9 mouse cellular contexts compared by ENCODE assay signal in genomic region chr10:128408591-128409535, GRCm38 (mm10). TPM values are rescaled to one million over a fixed set of nuclear protein-coding genes. Genes with fewer than 3 reads are reported as not detected.
DNase-seq lines count a peak whose midpoint lies in the region; ATAC-seq lines count a peak whose summit lies in the region.
"Had no signal": no experiment of that assay in that cellular context is flagged by ENCODE, and none has a peak within 500 bp of the region (broad histone marks: within the 10 kb centered on the region; RNA-seq: fewer than 3 reads in every experiment).

No protein-coding gene starts in this region.

- H3K4me2 ChIP-seq in hindbrain, embryonic 14.5 days (replicated peaks) = peak overlapping the region; percentile 91
- peak overlapping the region; percentile 98 for H3K4me2 ChIP-seq in midbrain, embryonic 14.5 days (ENCODE audit: low read length)

- H3K4me3 ChIP-seq in hindbrain, embryonic 14.5 days (replicated peaks; ENCODE audit: low read length) = peak overlapping the region; percentile 70
- H3K4me3 ChIP-seq in limb, embryonic 10.5 days = peak overlapping the region; percentile 80
- peak overlapping the region; percentile 97 for H3K4me3 ChIP-seq in midbrain, embryonic 14.5 days (replicated peaks; ENCODE audit: low read depth, low read length)

- ATAC-seq in hindbrain, embryonic 14.5 days (ENCODE audit: low FRiP score) = 0 out of 2 replicates have a peak, but pooled peaks have one; percentile 5
- ATAC-seq in midbrain, embryonic 14.5 days (ENCODE audit: low FRiP score, low TSS enrichment) = 0 out of 2 replicates have a peak, but pooled peaks have one; percentile 0

- H3K4me1 ChIP-seq in hindbrain, embryonic 14.5 days (replicated peaks; ENCODE audit: control insufficient read depth, insufficient read depth, low read length) = peaks cover 36% of the 10 kb centered on the region
- peaks cover 44% of the 10 kb centered on the region for H3K4me1 ChIP-seq in limb, embryonic 10.5 days
- H3K4me1 ChIP-seq in midbrain, embryonic 14.5 days (ENCODE audit: control insufficient read depth, insufficient read depth, low read length) = peaks cover 25% of the 10 kb centered on the region

- DNase-seq in adrenal gland, postnatal 36 days = peak; percentile 28 to 31
- no peak for DNase-seq in adrenal gland, adult 8-10 months
- DNase-seq in 416B (ENCODE audit: low read depth) = peak; percentile 52
- DNase-seq in cerebellum, postnatal 25 days = peak; percentile 59 to 62
- DNase-seq in hindbrain, embryonic 14.5 days (ENCODE audit: low spot score) = peak; percentile 55
- DNase-seq in limb, embryonic 10.5 days (ENCODE audit: low spot score) = peak; percentile 66
- peak; percentile 77 for DNase-seq in midbrain, embryonic 14.5 days
- peak; percentile 21 for DNase-seq in thymus, postnatal 0 days (ENCODE audit: low spot score)

- H3K9me3 ChIP-seq in hindbrain, embryonic 14.5 days (ENCODE audit: control insufficient read depth, low read length) = no peaks in the 10 kb centered on the region
- H3K9me3 ChIP-seq in limb, embryonic 10.5 days (replicated peaks) = no peaks in the 10 kb centered on the region
- H3K9me3 ChIP-seq in midbrain, embryonic 14.5 days (ENCODE audit: control insufficient read depth, low read length) = no peaks in the 10 kb centered on the region

- no peaks in the 10 kb centered on the region for H3K27me3 ChIP-seq in hindbrain, embryonic 14.5 days (ENCODE audit: control insufficient read depth, insufficient read depth, low read length)
- no peaks in the 10 kb centered on the region for H3K27me3 ChIP-seq in limb, embryonic 10.5 days (ENCODE audit: low read depth, poor library complexity, severe bottlenecking)
- no peaks in the 10 kb centered on the region for H3K27me3 ChIP-seq in midbrain, embryonic 14.5 days (ENCODE audit: control insufficient read depth, insufficient read depth, low read length)
- H3K27me3 ChIP-seq: Patski had no signal

- H3K36me3 ChIP-seq in hindbrain, embryonic 14.5 days (replicated peaks; ENCODE audit: control insufficient read depth, insufficient read depth) = peaks cover 31% of the 10 kb centered on the region
- peaks cover 43% of the 10 kb centered on the region for H3K36me3 ChIP-seq in limb, embryonic 10.5 days
- H3K36me3 ChIP-seq in midbrain, embryonic 14.5 days (ENCODE audit: control insufficient read depth, insufficient read depth, low read length) = peaks cover 19% of the 10 kb centered on the region

- H3K27ac ChIP-seq in hindbrain, embryonic 14.5 days = peak overlapping the region; percentile 92
- H3K27ac ChIP-seq in limb, embryonic 10.5 days = peak overlapping the region; percentile 94
- peak overlapping the region; percentile 88 for H3K27ac ChIP-seq in midbrain, embryonic 14.5 days (replicated peaks; ENCODE audit: low read depth, low read length)

- H3K9ac ChIP-seq in hindbrain, embryonic 14.5 days = peak overlapping the region; percentile 78
- H3K9ac ChIP-seq in midbrain, embryonic 14.5 days (replicated peaks; ENCODE audit: low read length) = peak overlapping the region; percentile 66

- 19% methylated on average over 35 of the region's 35 CpGs for WGBS in hindbrain, embryonic 14.5 days
- WGBS in limb, embryonic 10.5 days = 22% methylated on average over 35 of the region's 35 CpGs
- 19% methylated on average over 35 of the region's 35 CpGs for WGBS in midbrain, embryonic 14.5 days

RNA-seq across cellular contexts. Expression of gene Nabp2, which starts 2.4 kb away (rescaled TPM):
- total RNA-seq in adrenal gland, postnatal 36 days (2021) = 10 to 100 TPM; 71.4 to 73.6 TPM
- total RNA-seq in adrenal gland, adult 8-10 months (2022) = 10 to 100 TPM; 76.6 to 93.8 (median 86.8) TPM
- 134 and 140 TPM in 2 replicates for polyA plus RNA-seq in hindbrain, embryonic 14.5 days (2014; fragmentation: Nextera tagmentation; extraction: Ambion mirVana)
- polyA plus RNA-seq in limb, embryonic 10.5 days (2016; fragmentation: Nextera tagmentation; extraction: Ambion mirVana) = 98.7 and 133 TPM in 2 replicates
- 142 and 144 TPM in 2 replicates for polyA plus RNA-seq in midbrain, embryonic 14.5 days (2014; fragmentation: Nextera tagmentation; extraction: Ambion mirVana)
- 59.0 and 68.0 TPM in 2 replicates for polyA plus RNA-seq in thymus, postnatal 0 days (2015; fragmentation: Nextera tagmentation; extraction: Ambion mirVana)

RNA-seq across cellular contexts. Expression of gene Rnf41, which starts 2.6 kb away (rescaled TPM):
- 10 to 100 TPM; 44.4 to 45.9 TPM for total RNA-seq in adrenal gland, postnatal 36 days (2021)
- total RNA-seq in adrenal gland, adult 8-10 months (2022) = 10 to 100 TPM; 39.1 to 55.4 (median 50.8) TPM
- 70.9 and 83.7 TPM in 2 replicates for polyA plus RNA-seq in hindbrain, embryonic 14.5 days (2014; fragmentation: Nextera tagmentation; extraction: Ambion mirVana)
- polyA plus RNA-seq in limb, embryonic 10.5 days (2016; fragmentation: Nextera tagmentation; extraction: Ambion mirVana) = 41.9 and 43.6 TPM in 2 replicates
- polyA plus RNA-seq in midbrain, embryonic 14.5 days (2014; fragmentation: Nextera tagmentation; extraction: Ambion mirVana) = 80.3 and 96.2 TPM in 2 replicates
- polyA plus RNA-seq in thymus, postnatal 0 days (2015; fragmentation: Nextera tagmentation; extraction: Ambion mirVana) = 30.0 and 31.7 TPM in 2 replicates

RNA-seq across cellular contexts. Expression of gene Slc39a5, which starts 7.8 kb away (rescaled TPM):
- total RNA-seq in adrenal gland, postnatal 36 days (2021) = not detected
- total RNA-seq in adrenal gland, adult 8-10 months (2022) = under 1 TPM in 2 of 4 experiments, not detected in 2; 0.24 to 0.40 TPM
- polyA plus RNA-seq in hindbrain, embryonic 14.5 days (2014; fragmentation: Nextera tagmentation; extraction: Ambion mirVana) = 0.22 TPM in 1 of 2 replicates, not detected in the other
- 0.21 TPM in 1 of 2 replicates, not detected in the other for polyA plus RNA-seq in limb, embryonic 10.5 days (2016; fragmentation: Nextera tagmentation; extraction: Ambion mirVana)
- not detected in 2 replicates for polyA plus RNA-seq in midbrain, embryonic 14.5 days (2014; fragmentation: Nextera tagmentation; extraction: Ambion mirVana)
- 0.38 and 0.44 TPM in 2 replicates for polyA plus RNA-seq in thymus, postnatal 0 days (2015; fragmentation: Nextera tagmentation; extraction: Ambion mirVana)

RNA-seq across cellular contexts. Expression of gene Ankrd52, which starts 31.9 kb away (rescaled TPM):
- total RNA-seq in adrenal gland, postnatal 36 days (2021) = 10 to 100 TPM; 56.4 to 70.6 TPM
- total RNA-seq in adrenal gland, adult 8-10 months (2022) = 10 to 100 TPM; 53.7 to 90.5 (median 68.1) TPM
- polyA plus RNA-seq in hindbrain, embryonic 14.5 days (2014; fragmentation: Nextera tagmentation; extraction: Ambion mirVana) = 13.0 and 15.4 TPM in 2 replicates
- 15.9 and 16.5 TPM in 2 replicates for polyA plus RNA-seq in limb, embryonic 10.5 days (2016; fragmentation: Nextera tagmentation; extraction: Ambion mirVana)
- 13.3 and 14.1 TPM in 2 replicates for polyA plus RNA-seq in midbrain, embryonic 14.5 days (2014; fragmentation: Nextera tagmentation; extraction: Ambion mirVana)
- 7.4 and 9.9 TPM in 2 replicates for polyA plus RNA-seq in thymus, postnatal 0 days (2015; fragmentation: Nextera tagmentation; extraction: Ambion mirVana)

RNA-seq across cellular contexts. Expression of gene Coq10a, which starts 40.1 kb away (rescaled TPM):
- total RNA-seq in adrenal gland, postnatal 36 days (2021) = 10 to 100 TPM; 70.3 to 83.5 TPM
- total RNA-seq in adrenal gland, adult 8-10 months (2022) = 100 to 1,000 TPM in 2 of 4 experiments, 10 to 100 TPM in 2; 72.2 to 114 (median 86.6) TPM
- polyA plus RNA-seq in hindbrain, embryonic 14.5 days (2014; fragmentation: Nextera tagmentation; extraction: Ambion mirVana) = 50.8 and 54.2 TPM in 2 replicates
- polyA plus RNA-seq in limb, embryonic 10.5 days (2016; fragmentation: Nextera tagmentation; extraction: Ambion mirVana) = 5.6 and 9.1 TPM in 2 replicates
- polyA plus RNA-seq in midbrain, embryonic 14.5 days (2014; fragmentation: Nextera tagmentation; extraction: Ambion mirVana) = 50.5 and 53.0 TPM in 2 replicates
- 17.1 and 21.8 TPM in 2 replicates for polyA plus RNA-seq in thymus, postnatal 0 days (2015; fragmentation: Nextera tagmentation; extraction: Ambion mirVana)
